Mouse (Mus musculus) kidney, embryonic 14.5 days (tissue): ENCODE data around the gene Rita1. TPM values are rescaled to one million over a fixed set of nuclear protein-coding genes. Genes with fewer than 3 reads are reported as not detected.
A peak's percentile ranks its signal among the peaks of the same experiment; 100 is the strongest.

ENCODE experiments used
- ATAC-seq: fragments of 200-750 bp; cut with Nextera tagmentation; 2 replicates; pipeline ENCODE4 v1.8.0; 2017; ENCODE audit warnings: moderate number of reproducible peaks, mild to moderate bottlenecking, moderate TSS enrichment, moderate library complexity; ENCODE audit not compliant: low FRiP score, low TSS enrichment
- H3K27ac ChIP-seq: fragments of 300-500 bp; sonication (generic); 2 replicates; pipeline ENCODE4 v1.5.1; 2014; ENCODE audit warnings: low read depth, mild to moderate bottlenecking, low read length, moderate library complexity, mixed read lengths
- H3K27me3 ChIP-seq: fragments of 300-500 bp; sonication (generic); 2 replicates; pipeline ENCODE4 v1.6.1; 2014; ENCODE audit warnings: mild to moderate bottlenecking, low read length; ENCODE audit not compliant: control insufficient read depth, insufficient read depth
- H3K36me3 ChIP-seq: fragments of 300-500 bp; sonication (generic); 2 replicates; pipeline ENCODE4 v1.6.1; 2014; ENCODE audit warnings: low read length, mixed read lengths; ENCODE audit not compliant: control insufficient read depth, insufficient read depth
- H3K4me1 ChIP-seq: fragments of 300-500 bp; sonication (generic); 2 replicates; pipeline ENCODE4 v1.6.1; 2014; ENCODE audit warnings: low read length, mixed read lengths; ENCODE audit not compliant: control insufficient read depth, insufficient read depth
- H3K4me2 ChIP-seq: fragments of 300-500 bp; sonication (generic); replicated peaks from 2 replicates; pipeline ENCODE4 v1.6.1; 2014; ENCODE audit warnings: low read depth, mild to moderate bottlenecking, low read length
- H3K4me3 ChIP-seq: fragments of 300-500 bp; sonication (generic); 2 replicates; pipeline ENCODE4 v1.5.1; 2014; ENCODE audit warnings: mild to moderate bottlenecking, low read length
- H3K9ac ChIP-seq: fragments of 300-500 bp; sonication (generic); 2 replicates; pipeline ENCODE4 v1.6.1; 2014; ENCODE audit warnings: low read depth, mild to moderate bottlenecking, low read length, moderate library complexity
- H3K9me3 ChIP-seq: fragments of 300-500 bp; sonication (generic); 2 replicates; pipeline ENCODE4 v1.6.1; 2016; ENCODE audit warnings: low read length; ENCODE audit not compliant: control insufficient read depth
- WGBS: fragments of 180-500 bp; shearing (Covaris S2); extraction: QIAGEN DNeasy Blood & Tissue Kit; methylation state at CpG from one replicate; pipeline ENCODE4 v1.1.7; 2014; 5-methylcytosine and 5-hydroxymethylcytosine counted together
- polyA plus RNA-seq: library from polyadenylated mRNA; unstranded; fragments of >200 nt; fragmentation: Nextera tagmentation; extraction: Ambion mirVana; gene quantifications from 2 replicates; pipeline ENCODE4 v1.2.1, GENCODE M21; 2014

Gene Rita1
- polyA plus RNA-seq, 1 experiment from 2014 or later = 10.4 TPM

DNA sequence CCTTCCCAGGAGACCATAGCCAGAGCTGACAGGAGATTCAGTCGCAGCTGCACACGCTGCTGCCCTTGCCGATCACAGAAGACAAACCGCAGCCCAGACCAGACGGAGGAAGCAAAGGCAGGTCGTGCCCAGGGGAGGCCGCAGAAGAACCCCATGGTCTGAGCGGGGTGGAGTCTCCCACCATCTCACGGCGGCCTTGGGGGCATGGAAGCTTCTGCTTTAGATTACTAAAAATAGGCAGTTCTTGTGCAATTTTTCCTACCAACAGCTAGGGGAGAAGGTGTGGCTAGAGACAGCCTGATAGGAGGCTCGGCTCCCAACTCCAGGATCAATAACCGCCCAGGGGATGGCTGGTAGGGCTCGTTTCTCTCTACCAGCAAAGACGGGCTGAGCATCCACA is 53.6 kb downstream of the Rita1 start:
- peaks cover 28% of the 10 kb centered on the region for H3K36me3 ChIP-seq
- peak overlapping the region; percentile 5; the same call in 1 of the 2 replicates for H3K4me2 ChIP-seq
- no peak for ATAC-seq
- H3K27me3 ChIP-seq = no peaks in the 10 kb centered on the region
- H3K9ac ChIP-seq = 0 out of 2 replicates have a peak overlapping the region, but pooled peaks have one; percentile 31
- WGBS = 74% methylated on average over 14 of the region's 14 CpGs
- peaks cover 34% of the 10 kb centered on the region for H3K4me1 ChIP-seq
- no peak overlapping the region for H3K4me3 ChIP-seq
- H3K27ac ChIP-seq = peak overlapping the region; percentile 51; the same call in 1 of the 2 replicates
- H3K9me3 ChIP-seq = no peaks in the 10 kb centered on the region

DNA sequence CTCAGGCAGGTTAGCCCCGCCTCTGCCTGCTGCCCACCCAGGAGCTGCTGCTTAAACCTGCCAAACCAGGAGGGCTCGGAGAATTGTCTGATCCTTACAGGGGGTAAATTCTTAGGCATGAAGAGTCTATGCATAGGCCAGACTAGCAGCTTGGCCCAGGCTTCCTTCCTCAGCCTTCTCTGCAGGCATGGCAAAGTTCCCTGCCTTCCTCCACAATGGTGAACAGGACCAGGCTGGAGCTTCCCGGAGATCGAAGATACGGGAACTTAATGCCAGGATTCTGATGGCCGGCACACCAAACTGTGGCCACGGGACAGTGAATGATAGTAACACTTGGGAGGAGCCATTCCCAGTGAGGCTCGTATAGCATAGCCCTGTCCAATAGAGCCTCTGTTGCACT is 54.3 kb downstream of the Rita1 start:
- ATAC-seq = no peak

DNA sequence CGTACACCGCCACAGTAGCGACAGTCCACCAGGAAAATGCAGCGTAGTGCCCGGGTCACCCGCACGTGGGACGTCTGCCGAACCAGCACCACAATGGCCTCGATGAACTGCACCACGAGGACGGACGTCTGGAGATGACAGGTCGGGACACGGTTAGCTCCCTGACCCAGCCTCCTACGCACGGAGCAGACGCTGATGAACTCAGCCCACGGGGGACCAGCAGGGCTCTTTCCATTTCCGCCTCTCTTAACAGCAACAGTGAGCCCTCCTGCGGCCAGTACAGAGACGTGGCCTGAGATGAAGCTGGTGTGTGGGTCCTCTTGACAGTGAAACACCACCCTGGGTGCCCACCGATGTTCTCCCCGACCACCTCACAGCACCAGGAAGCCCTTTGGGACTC is 56.5 kb downstream of the Rita1 start:
- no peak overlapping the region for H3K4me3 ChIP-seq
- H3K4me2 ChIP-seq = no peak overlapping the region
- H3K27me3 ChIP-seq = no peaks in the 10 kb centered on the region
- WGBS = 64% methylated on average over 24 of the region's 24 CpGs
- H3K9ac ChIP-seq = no peak overlapping the region
- H3K4me1 ChIP-seq = peaks cover 26% of the 10 kb centered on the region
- peaks cover 41% of the 10 kb centered on the region for H3K36me3 ChIP-seq
- no peak overlapping the region for H3K27ac ChIP-seq
- H3K9me3 ChIP-seq = no peaks in the 10 kb centered on the region
- no peak for ATAC-seq

More for the DNA sequence above, 54.3 kb downstream of the Rita1 start:
- peaks cover 26% of the 10 kb centered on the region for H3K4me1 ChIP-seq
- 63% methylated on average over 8 of the region's 8 CpGs for WGBS
- H3K9me3 ChIP-seq = no peaks in the 10 kb centered on the region
- H3K27me3 ChIP-seq = no peaks in the 10 kb centered on the region
- H3K36me3 ChIP-seq = peaks cover 35% of the 10 kb centered on the region
- no peak overlapping the region for H3K27ac ChIP-seq
- H3K4me2 ChIP-seq = no peak overlapping the region
- no peak overlapping the region for H3K9ac ChIP-seq
- no peak overlapping the region for H3K4me3 ChIP-seq

DNA sequence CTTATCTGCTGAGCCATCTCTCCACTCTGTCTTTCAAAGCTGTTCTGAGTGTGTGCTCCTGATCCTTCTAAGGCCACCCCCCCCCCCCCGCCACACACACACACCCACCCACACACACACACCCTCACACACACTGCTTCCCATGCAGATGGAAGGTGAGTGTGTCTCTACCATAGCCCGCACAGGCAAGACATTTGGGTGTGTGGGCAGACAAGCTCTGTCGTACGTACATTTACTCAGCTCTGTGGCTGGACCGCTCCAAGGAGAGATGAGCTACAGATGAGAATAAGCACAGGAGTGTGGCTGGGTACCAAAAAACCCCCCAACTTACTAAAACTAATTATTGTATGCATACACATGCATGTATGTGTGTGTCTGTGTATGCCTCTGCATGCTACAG is 61.7 kb downstream of the Rita1 start:
- no peak overlapping the region for H3K4me3 ChIP-seq
- no peak for ATAC-seq
- 100% methylated on average over 5 of the region's 5 CpGs for WGBS
- no peak overlapping the region for H3K27ac ChIP-seq
- no peak overlapping the region for H3K9ac ChIP-seq
- no peaks in the 10 kb centered on the region for H3K27me3 ChIP-seq
- H3K4me1 ChIP-seq = peaks cover 12% of the 10 kb centered on the region; the same call in 1 of the 2 replicates
- peaks cover 41% of the 10 kb centered on the region for H3K36me3 ChIP-seq
- no peak overlapping the region for H3K4me2 ChIP-seq
- no peaks in the 10 kb centered on the region for H3K9me3 ChIP-seq

DNA sequence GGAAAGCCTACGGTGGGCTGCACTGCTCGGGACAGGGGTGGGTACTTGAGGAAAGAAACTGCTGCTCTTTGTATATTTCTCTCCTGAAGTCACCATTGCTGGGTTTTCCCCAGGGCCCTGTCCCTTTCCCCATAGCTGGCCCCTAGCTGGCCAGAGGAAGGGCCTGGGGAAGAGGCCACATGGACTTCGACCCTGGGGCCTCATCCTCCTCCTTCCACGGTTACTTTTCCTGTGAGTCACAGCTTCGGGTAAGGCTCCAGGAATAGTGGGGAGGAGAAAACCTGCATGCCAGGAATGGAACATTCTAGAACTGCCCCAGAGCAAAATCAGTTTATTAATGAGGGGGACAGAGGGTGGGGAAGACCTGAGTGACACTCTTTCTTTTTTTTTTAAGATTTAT is 62.3 kb downstream of the Rita1 start:
- H3K27ac ChIP-seq = no peak overlapping the region
- H3K4me1 ChIP-seq = peaks cover 12% of the 10 kb centered on the region; the same call in 1 of the 2 replicates
- 65% methylated on average over 5 of the region's 5 CpGs for WGBS
- no peaks in the 10 kb centered on the region for H3K9me3 ChIP-seq
- no peak overlapping the region for H3K4me3 ChIP-seq
- H3K4me2 ChIP-seq = no peak overlapping the region
- H3K9ac ChIP-seq = no peak overlapping the region
- no peaks in the 10 kb centered on the region for H3K27me3 ChIP-seq
- no peak for ATAC-seq
- H3K36me3 ChIP-seq = peaks cover 37% of the 10 kb centered on the region

DNA sequence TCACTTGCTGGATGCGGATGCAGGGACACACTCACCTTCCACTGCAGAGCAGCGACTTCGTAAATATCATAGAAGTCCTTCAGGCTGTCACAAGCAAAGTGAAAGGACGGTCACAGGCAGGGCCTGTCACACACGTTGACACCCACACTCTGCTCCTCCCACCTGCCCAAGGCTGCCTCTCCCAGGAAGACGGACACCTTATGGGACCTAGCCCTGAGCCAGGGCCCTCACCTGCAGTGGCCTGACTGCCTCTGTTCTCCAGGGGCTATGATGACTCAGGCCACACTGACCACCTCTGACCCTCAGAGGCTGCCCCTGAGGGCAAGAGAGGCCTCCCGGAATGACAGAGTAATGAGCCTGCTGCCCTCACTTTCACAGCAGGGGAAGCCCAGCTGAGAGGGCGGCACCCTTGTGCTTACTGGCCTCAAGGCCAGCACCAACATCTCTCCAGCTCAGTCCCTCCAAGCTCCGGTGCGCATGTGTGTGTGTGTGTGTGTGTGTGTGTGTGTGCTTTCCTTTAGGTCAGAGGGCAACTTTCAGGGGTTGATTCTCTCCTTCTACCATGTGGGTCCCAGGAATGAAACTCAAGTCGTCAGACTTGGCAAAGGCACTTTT is 64.0 kb downstream of the Rita1 start:
- ATAC-seq = no peak
- no peak overlapping the region for H3K27ac ChIP-seq
- no peak overlapping the region for H3K9ac ChIP-seq
- H3K4me2 ChIP-seq = no peak overlapping the region
- no peaks in the 10 kb centered on the region for H3K27me3 ChIP-seq
- no peaks in the 10 kb centered on the region for H3K9me3 ChIP-seq
- 44% methylated on average over 11 of the region's 11 CpGs for WGBS
- no peak overlapping the region for H3K4me3 ChIP-seq
- peaks cover 30% of the 10 kb centered on the region for H3K36me3 ChIP-seq
- H3K4me1 ChIP-seq = peaks cover 12% of the 10 kb centered on the region; the same call in 1 of the 2 replicates

Other genes starting within 250 kb of the Rita1 start
- gene Lhx5, start 180.9 kb downstream of the Rita1 start, polyA plus RNA-seq = not detected in 2 replicates
- 10.5 and 12.5 TPM in 2 replicates for gene Sdsl, start 139.8 kb downstream of the Rita1 start, polyA plus RNA-seq
- gene Sds, start 136.1 kb downstream of the Rita1 start, polyA plus RNA-seq = not detected in 2 replicates
- gene Plbd2, start 109.0 kb downstream of the Rita1 start, polyA plus RNA-seq = 41.5 and 44.5 TPM in 2 replicates
- gene Slc8b1, start 101.4 kb downstream of the Rita1 start, polyA plus RNA-seq = 4.5 and 6.0 TPM in 2 replicates
- gene Tpcn1, start 23.9 kb downstream of the Rita1 start, polyA plus RNA-seq = 33.8 and 37.3 TPM in 2 replicates
- 0.57 and 1.4 TPM in 2 replicates for gene Iqcd, start 23.6 kb downstream of the Rita1 start, polyA plus RNA-seq
- gene Ddx54, start 150 bp upstream of the Rita1 start, polyA plus RNA-seq = 22.3 and 37.7 TPM in 2 replicates
- gene Cfap73, start 21.6 kb upstream of the Rita1 start, polyA plus RNA-seq = not detected in 2 replicates
- 0.23 and 0.31 TPM in 2 replicates for gene Rasal1, start 36.2 kb upstream of the Rita1 start, polyA plus RNA-seq
- gene Dtx1, start 99.3 kb upstream of the Rita1 start, polyA plus RNA-seq = 7.3 and 10.1 TPM in 2 replicates
- gene Oas2, start 137.3 kb upstream of the Rita1 start, polyA plus RNA-seq = 0.19 and 0.37 TPM in 2 replicates
- gene Oas3, start 165.1 kb upstream of the Rita1 start, polyA plus RNA-seq = not detected in 2 replicates
- not detected in 2 replicates for gene Oas1e, start 182.9 kb upstream of the Rita1 start, polyA plus RNA-seq
- 0.30 and 0.63 TPM in 2 replicates for gene Oas1c, start 199.9 kb upstream of the Rita1 start, polyA plus RNA-seq
- not detected in 2 replicates for gene Oas1f, start 234.8 kb upstream of the Rita1 start, polyA plus RNA-seq
- not detected in 2 replicates for gene Oas1h, start 248.8 kb upstream of the Rita1 start, polyA plus RNA-seq